Mouse (Mus musculus) ovary, postnatal 10 days (tissue): ENCODE data around the gene Ttc28.
A peak's percentile ranks its signal among the peaks of the same experiment; 100 is the strongest.

Source experiments
- DNase-seq: peaks from one replicate; pipeline ENCODE4 v3.0.0; 2022; ENCODE audit warnings: low spot score

Ttc28 gene

DNA sequence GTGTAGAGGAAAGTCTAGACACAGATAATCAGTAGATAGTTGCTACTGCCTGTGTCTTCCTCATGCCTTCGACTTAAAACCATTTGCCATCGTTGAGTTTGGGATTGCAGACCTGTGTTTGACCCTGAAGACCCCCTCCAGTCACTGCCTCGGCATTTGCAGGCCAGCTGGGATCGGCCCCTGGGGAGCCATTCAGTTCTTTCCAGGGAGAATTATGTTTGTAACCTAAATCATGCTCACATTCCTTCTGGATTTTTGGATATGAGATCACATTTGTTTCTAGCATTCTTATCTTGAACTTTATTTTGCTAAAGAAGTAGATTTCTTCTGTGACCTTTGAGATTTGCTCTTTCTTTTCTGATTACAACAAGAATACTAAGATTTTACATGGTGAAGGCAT lies 80.5 kb downstream of the Ttc28 start:
- no peak for DNase-seq

GRCm38 (mm10) chr5:110960890-110961289 lies 81.3 kb downstream of the Ttc28 start:
- DNase-seq: no peak

DNA sequence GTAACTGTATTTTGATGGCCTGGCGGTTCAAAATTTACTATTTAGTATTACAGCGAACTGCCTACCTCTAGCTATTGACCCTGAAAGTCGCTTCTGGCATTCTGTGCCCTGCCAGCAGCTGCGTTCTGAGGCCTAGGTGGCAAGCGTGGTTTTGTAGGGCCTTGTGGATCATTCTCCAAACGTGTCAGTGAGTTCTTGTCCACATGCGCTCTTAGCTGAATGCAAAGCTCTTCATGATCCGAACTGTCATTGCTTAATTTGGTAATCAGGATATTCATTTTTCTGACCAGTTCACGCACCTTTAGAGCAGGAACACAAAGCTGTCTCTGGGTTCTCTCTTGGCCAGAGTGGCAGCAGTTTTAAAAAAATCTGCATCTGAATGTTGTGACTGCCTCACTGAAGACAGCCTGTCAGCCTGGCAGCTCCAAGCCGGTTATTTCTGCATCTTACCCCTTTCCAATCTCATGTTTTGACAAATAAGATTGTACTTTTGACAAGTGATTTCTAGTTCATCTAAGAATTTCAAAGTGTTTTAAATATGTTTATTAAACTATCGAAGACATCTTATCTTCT lies 88.0 kb downstream of the Ttc28 start:
- DNase-seq: no peak

DNA sequence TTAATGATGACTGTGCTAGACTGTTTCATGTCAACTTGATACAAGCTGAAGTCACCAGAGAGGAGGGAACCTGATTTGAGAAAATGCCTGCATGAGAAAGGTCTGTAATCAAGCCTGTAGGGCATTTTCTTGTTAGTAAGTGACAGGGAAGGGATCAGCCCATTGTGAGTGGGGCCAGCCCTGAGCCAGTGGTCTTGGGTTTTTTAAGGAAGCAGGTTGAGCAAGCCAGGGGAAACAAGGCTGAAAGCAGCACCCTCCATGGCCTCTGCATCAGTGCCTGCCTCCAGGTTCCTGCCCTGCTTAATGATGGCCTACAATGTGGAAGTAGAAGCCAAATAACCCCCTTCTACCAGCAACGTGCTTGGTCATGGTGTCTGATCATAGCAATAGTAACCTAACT lies 89.0 kb downstream of the Ttc28 start:
- no peak for DNase-seq

GRCm38 (mm10) chr5:110970162-110970780 lies 90.7 kb downstream of the Ttc28 start:
- no peak for DNase-seq

DNA sequence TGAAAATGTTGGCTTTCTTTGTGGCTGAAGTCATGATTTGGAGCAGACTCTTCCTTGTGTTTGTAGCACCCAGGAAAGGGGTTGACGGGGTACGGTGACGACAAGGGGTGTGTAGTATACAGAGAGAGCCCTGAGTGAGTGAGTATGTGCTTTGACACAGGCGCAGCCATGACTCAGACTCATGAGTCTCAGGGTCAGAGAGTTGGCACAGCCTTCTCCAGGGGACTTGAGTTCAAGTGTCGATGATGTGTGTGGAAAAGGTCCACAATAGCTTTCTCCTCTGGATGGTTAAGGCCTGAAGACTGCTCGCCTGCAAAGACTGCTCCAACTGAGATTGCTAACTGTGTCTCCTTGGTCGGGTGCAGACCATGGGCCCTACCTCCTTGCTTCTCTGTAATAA lies 97.1 kb downstream of the Ttc28 start:
- no peak for DNase-seq

DNA sequence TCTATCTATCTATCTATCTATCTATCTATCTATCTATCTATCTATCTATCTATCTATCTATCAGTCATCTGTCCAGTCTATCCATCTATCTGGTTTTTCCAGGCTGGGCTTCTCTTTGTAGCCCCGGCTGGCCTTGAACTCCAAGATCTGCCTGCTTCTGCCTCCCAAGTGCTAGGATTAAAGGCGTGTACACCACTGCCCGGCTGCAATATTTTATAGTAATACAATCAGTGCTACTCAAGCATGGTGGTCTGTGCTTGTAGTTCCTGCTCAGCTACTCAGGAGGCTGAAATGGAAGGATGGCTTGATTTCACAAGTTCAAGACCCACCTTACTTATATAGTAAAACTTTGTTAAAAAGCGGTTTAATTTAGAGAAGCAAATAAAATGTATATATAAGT lies 98.2 kb downstream of the Ttc28 start:
- DNase-seq: no peak

DNA sequence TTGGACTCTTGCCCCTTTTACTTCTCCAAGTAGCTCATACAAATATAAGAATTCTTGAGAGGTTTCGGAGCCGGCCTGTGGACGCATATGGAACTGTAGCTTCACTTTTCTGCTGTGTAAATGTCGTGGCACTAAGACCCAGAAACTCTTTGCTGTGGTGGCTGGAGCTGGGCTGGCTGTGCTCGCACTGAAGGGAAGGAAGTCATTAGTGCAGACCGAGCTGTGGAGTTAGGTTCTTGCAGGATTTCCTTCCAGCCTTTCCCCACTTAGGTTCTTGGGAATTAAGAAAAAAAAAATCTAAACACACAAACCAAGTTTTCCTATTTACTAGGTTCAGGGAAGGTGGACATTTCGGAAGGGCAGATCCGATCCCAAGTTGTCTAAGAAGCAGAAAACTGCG lies 98.9 kb downstream of the Ttc28 start:
- DNase-seq: peak; percentile 24

DNA sequence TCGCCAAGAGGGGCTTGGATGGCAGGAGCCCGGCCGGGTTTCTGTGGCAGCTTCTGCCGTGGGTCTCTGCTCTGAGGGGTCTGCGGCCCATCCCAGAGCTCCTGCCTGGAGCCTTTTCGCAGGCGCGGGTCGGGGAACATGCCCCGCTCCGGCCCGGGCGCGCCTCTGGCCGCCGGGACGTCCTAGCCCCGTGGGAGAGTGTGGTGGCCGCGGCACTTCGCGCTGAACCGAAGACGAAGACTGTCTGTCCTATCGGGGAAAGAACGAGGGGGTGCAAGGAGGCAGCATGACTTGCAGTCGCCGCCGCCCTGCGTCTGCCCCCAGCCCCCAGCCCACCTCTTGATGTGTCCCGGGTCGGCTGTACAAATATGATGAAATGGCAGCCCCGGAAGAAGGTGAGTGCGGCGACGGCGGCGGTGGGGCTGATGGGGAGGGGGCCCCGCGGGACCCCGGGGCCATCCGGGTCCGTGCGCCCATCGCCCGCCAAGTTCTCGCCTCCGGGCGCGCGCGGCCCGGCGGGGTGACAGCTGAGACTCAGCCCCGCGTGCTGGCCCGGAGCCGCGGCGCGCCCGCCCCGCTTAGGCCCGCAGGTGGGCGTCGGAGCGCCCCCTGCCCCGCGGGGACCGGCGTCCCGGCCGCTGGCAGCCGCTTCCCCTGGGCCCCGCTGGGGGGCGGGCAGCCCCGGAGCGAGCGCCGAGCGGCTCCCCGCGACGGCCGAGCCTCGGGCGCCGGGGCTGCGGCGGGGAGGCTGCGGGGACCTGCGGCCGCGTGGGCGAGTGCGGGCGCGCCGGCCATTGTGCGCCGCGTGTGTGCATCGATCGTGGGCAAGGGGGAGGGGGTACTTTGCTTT lies 99.6 kb downstream of the Ttc28 start:
- peak; percentile 24 for DNase-seq

DNA sequence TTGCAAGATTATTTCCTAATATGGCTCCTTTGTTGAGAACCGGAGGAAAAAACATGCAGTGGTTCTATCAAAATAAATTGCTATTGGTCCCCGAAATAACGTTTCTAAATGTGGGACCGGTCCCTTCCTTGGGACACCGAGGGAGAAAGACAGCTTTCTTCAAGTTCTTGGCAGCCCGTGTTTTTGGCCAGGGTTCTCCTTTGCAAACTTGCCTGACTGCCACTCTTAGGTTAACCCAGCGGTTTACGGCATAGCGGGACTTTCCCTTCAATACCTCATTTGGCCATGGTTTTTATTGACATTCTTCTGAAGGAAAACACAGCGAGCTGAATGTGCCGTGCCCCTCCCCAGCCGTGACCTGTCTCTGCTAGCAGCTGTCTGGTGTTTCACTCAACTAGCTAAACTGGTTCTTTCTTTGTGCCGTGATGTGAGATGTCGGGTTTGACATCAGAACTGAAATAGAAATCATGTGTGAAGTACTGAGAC lies 100.3 kb downstream of the Ttc28 start:
- peak; percentile 24 for DNase-seq

- DNase-seq: no peak
Measured at GRCm38 (mm10) chr5:110980576-110980975, 101.0 kb downstream of the Ttc28 start.

DNA sequence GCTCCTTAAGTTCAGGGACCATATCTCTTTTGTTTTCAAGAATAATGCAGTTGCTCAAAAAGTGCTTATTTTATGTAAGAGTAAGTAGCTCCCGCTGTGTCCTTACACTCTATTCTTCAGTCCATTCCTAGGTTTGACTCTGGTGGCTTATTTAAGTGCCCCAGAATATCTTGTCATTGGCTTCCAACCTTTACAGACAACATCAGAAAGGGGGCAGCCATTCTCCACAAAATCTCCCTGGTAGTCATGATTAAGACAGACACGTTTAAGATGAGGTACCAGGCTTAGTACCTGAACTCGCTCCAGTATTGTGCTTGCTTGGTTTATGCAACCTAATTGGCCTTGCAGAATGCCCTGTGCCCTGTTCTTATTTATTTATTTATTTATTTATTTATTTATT lies 102.8 kb downstream of the Ttc28 start:
- no peak for DNase-seq

GRCm38 (mm10) chr5:110984136-110984681 lies 104.6 kb downstream of the Ttc28 start:
- DNase-seq: no peak

- no peak for DNase-seq
Measured at GRCm38 (mm10) chr5:110996835-110997539, 117.4 kb downstream of the Ttc28 start.

GRCm38 (mm10) chr5:110997692-110998091 lies 118.1 kb downstream of the Ttc28 start:
- DNase-seq: no peak

DNA sequence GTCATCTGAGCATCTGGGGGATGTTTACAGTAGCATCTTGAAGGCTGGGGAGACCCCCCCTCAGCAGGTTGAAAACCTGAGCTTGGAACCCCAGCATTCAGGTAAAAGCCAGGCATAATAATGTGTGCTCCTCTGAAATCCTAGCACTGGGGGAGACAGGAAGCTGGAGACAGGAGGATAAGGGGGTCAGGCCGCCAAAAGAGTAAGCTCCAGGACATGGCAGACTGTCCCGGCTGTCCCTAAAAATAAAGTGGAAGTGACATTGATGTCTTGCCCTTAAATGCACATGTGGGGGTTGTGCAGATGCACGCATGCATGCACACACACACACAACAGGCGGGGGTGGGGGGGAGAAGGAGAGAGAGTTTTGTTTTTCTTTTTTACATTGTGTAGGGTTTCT lies 118.7 kb downstream of the Ttc28 start:
- no peak for DNase-seq

DNA sequence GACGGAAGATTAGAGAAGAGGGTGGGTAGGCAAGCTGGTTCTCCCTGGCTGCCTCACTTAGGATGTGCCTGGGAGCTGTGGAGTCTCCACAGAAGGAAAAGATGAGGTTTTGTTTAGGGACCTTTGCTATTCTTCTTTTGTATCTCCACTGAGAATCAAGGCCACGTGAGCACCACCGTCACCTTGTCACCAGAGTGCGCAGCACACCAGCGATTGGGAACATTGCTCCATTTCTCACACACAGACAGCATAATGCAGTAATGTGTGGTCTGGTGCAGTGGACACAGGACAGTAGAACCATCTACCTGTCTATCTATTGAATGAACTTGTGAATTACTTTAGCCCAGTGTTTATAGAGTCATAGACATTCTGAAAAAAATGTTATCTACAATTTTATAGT lies 121.3 kb downstream of the Ttc28 start:
- DNase-seq: no peak

DNA sequence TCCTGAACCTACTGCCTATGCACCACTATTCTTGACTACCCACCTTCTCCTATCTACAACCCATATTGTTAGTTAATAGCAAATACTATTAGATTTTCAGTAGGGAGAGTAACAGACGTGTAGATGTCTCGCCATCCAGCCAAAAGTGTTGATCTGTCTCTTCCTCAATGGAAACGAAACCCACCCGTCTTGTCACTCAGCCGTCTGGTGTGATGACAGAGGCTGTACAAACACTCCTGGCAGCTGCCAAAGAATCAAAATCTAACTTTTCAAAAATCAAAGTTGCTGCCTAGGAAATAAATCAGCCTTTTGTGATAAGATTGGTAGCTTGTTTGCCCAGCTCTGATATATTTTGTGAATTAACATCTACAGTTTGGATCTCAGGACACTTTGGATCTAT lies 123.6 kb downstream of the Ttc28 start:
- no peak for DNase-seq

GRCm38 (mm10) chr5:111003750-111004149 lies 124.1 kb downstream of the Ttc28 start:
- DNase-seq: no peak

GRCm38 (mm10) chr5:111006272-111007135 lies 126.9 kb downstream of the Ttc28 start:
- DNase-seq: no peak

DNA sequence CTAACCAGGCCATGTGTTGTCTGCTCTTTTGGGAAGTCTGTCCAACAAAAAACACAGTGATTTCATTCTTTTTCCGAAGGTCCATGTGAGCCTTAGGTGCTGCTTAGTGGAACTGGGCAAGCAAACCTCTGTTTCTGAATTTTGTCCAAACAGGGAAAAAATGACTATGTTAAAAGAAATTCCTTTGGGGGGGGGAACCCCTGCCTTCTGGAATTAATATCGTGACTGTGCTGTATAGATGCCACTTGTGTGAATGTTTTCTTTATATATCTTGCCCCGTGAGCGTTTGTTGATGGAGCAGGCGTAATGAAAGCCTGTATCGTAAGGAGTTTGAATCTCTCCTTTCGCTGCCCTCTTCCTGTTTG lies 127.5 kb downstream of the Ttc28 start:
- no peak for DNase-seq
